Mouse (Mus musculus): ENCODE data around the gene Lexm.

GRCm38 (mm10) chr4:106665673-106666072 lies 48.6 kb upstream of the Lexm start:
- no peak for TF ChIP-seq CTCF (conservative IDR thresholded peaks at IDR 0.05 in 1 of 2, IDR thresholded peaks at IDR 0.05 in 1 of 2; ENCODE audit: low read depth in 2 of 2, low read length in 2 of 2)
- TF ChIP-seq MAZ (IDR thresholded peaks at IDR 0.05; ENCODE audit: low read depth, low read length) = no peak
- TF ChIP-seq POLR2A (IDR thresholded peaks at IDR 0.05; ENCODE audit: low read depth, low read length) = no peak
- TF ChIP-seq E2F4 (IDR thresholded peaks at IDR 0.05; ENCODE audit: insufficient replicate concordance, low read depth, low read length) = no peak
- TF ChIP-seq USF1 (IDR thresholded peaks at IDR 0.05; ENCODE audit: low read depth, low read length) = no peak
- no peak for TF ChIP-seq SIN3A (IDR thresholded peaks at IDR 0.05; ENCODE audit: low read length)
- TF ChIP-seq ZNF384 (IDR thresholded peaks at IDR 0.05; ENCODE audit: low read depth, low read length) = no peak
- no peak for TF ChIP-seq EP300 (IDR thresholded peaks at IDR 0.05; ENCODE audit: low read length)
- no peak for TF ChIP-seq MAX (IDR thresholded peaks at IDR 0.05; ENCODE audit: low read length)
- TF ChIP-seq NELFE (IDR thresholded peaks at IDR 0.05; ENCODE audit: low read depth, low read length) = no peak
